In genomic region chr11:50457111-50457911, GRCm38 (mm10) we compare ENCODE assay signal across 8 mouse cellular contexts. TPM values are rescaled to one million over a fixed set of nuclear protein-coding genes. Genes with fewer than 3 reads are reported as not detected.
DNase-seq lines count a peak whose midpoint lies in the region; ATAC-seq lines count a peak whose summit lies in the region.

No protein-coding gene starts in this region.

- H3K9ac ChIP-seq in embryonic facial prominence, embryonic 14.5 days (ENCODE audit: low read depth, low read length) = peak overlapping the region; percentile 14; the same call in 1 of the 2 replicates
- H3K9ac ChIP-seq in limb, embryonic 11.5 days (ENCODE audit: low read length) = no peak overlapping the region
- H3K9ac ChIP-seq in neural tube, embryonic 13.5 days = 0 out of 2 replicates have a peak overlapping the region, but pooled peaks have one; percentile 8

- peaks cover 20% of the 10 kb centered on the region for H3K4me1 ChIP-seq in embryonic facial prominence, embryonic 14.5 days (ENCODE audit: control insufficient read depth, insufficient read depth, low read length)
- H3K4me1 ChIP-seq in hindbrain, embryonic 10.5 days (replicated peaks) = peaks cover 56% of the 10 kb centered on the region
- H3K4me1 ChIP-seq in limb, embryonic 11.5 days (ENCODE audit: control insufficient read depth, insufficient read depth, low read length) = peaks cover 4% of the 10 kb centered on the region; the same call in 1 of the 2 replicates
- peaks cover 15% of the 10 kb centered on the region for H3K4me1 ChIP-seq in neural tube, embryonic 13.5 days (replicated peaks)

- peak overlapping the region; percentile 11; the same call in 1 of the 2 replicates for H3K4me3 ChIP-seq in embryonic facial prominence, embryonic 14.5 days (ENCODE audit: low read depth, low read length)
- H3K4me3 ChIP-seq in hindbrain, embryonic 10.5 days = peak overlapping the region; percentile 41
- H3K4me3 ChIP-seq in limb, embryonic 11.5 days (ENCODE audit: low read depth, low read length) = no peak overlapping the region
- H3K4me3 ChIP-seq in neural tube, embryonic 13.5 days = no peak overlapping the region

- peak overlapping the region; percentile 77 for H3K27ac ChIP-seq in embryonic facial prominence, embryonic 14.5 days (replicated peaks; ENCODE audit: low read depth, low read length)
- peak overlapping the region; percentile 73 for H3K27ac ChIP-seq in hindbrain, embryonic 10.5 days
- H3K27ac ChIP-seq in limb, embryonic 11.5 days (replicated peaks; ENCODE audit: low read depth, low read length) = no peak overlapping the region
- 0 out of 2 replicates have a peak overlapping the region, but pooled peaks have one; percentile 2 for H3K27ac ChIP-seq in neural tube, embryonic 13.5 days (replicated peaks)

- WGBS in embryonic facial prominence, embryonic 14.5 days = 5% methylated on average over 26 of the region's 26 CpGs
- 4% methylated on average over 26 of the region's 26 CpGs for WGBS in hindbrain, embryonic 10.5 days
- WGBS in limb, embryonic 11.5 days = 4% methylated on average over 26 of the region's 26 CpGs
- 4% methylated on average over 26 of the region's 26 CpGs for WGBS in neural tube, embryonic 13.5 days

- DNase-seq in right cerebral cortex, adult 18-20 months = peak; percentile 49
- DNase-seq in right cerebral cortex, postnatal 14 days = no peak
- DNase-seq in embryonic facial prominence, embryonic 14.5 days (ENCODE audit: low spot score) = peak; percentile 85
- DNase-seq in hindbrain, embryonic 10.5 days (ENCODE audit: low spot score) = peak; percentile 60
- peak; percentile 55 for DNase-seq in limb, embryonic 11.5 days (ENCODE audit: low spot score)
- DNase-seq in urinary bladder, adult 2 months (ENCODE audit: low spot score) = no peak
- DNase-seq in yolk sac, embryonic 10.5 days (ENCODE audit: low spot score) = no peak

- H3K27me3 ChIP-seq in embryonic facial prominence, embryonic 14.5 days (replicated peaks; ENCODE audit: control insufficient read depth, insufficient read depth, low read length) = no peaks in the 10 kb centered on the region
- H3K27me3 ChIP-seq in hindbrain, embryonic 10.5 days (ENCODE audit: insufficient read depth, poor library complexity, severe bottlenecking) = peaks cover 35% of the 10 kb centered on the region
- no peaks in the 10 kb centered on the region for H3K27me3 ChIP-seq in limb, embryonic 11.5 days (ENCODE audit: control insufficient read depth, insufficient read depth, low read length)
- H3K27me3 ChIP-seq in neural tube, embryonic 13.5 days = no peaks in the 10 kb centered on the region

- no peaks in the 10 kb centered on the region for H3K36me3 ChIP-seq in embryonic facial prominence, embryonic 14.5 days (ENCODE audit: control insufficient read depth, insufficient read depth, low read length)
- no peaks in the 10 kb centered on the region for H3K36me3 ChIP-seq in hindbrain, embryonic 10.5 days
- no peaks in the 10 kb centered on the region for H3K36me3 ChIP-seq in limb, embryonic 11.5 days (ENCODE audit: control insufficient read depth, insufficient read depth, low read length)
- no peaks in the 10 kb centered on the region for H3K36me3 ChIP-seq in neural tube, embryonic 13.5 days

- no peaks in the 10 kb centered on the region for H3K9me3 ChIP-seq in embryonic facial prominence, embryonic 14.5 days (ENCODE audit: control insufficient read depth, low read length)
- no peaks in the 10 kb centered on the region for H3K9me3 ChIP-seq in hindbrain, embryonic 10.5 days
- H3K9me3 ChIP-seq in limb, embryonic 11.5 days (ENCODE audit: control insufficient read depth, low read length) = no peaks in the 10 kb centered on the region
- H3K9me3 ChIP-seq in neural tube, embryonic 13.5 days = no peaks in the 10 kb centered on the region

- H3K4me2 ChIP-seq in embryonic facial prominence, embryonic 14.5 days (ENCODE audit: low read depth, low read length) = peak overlapping the region; percentile 43
- peak overlapping the region; percentile 21 for H3K4me2 ChIP-seq in limb, embryonic 11.5 days (ENCODE audit: low read depth, severe bottlenecking)
- peak overlapping the region; percentile 45 for H3K4me2 ChIP-seq in neural tube, embryonic 13.5 days

- ATAC-seq in embryonic facial prominence, embryonic 14.5 days (ENCODE audit: low read depth) = peak; percentile 92
- 0 out of 2 replicates have a peak, but pooled peaks have one; percentile 39 for ATAC-seq in limb, embryonic 11.5 days (ENCODE audit: insufficient number of reproducible peaks, low FRiP score, low TSS enrichment, low read depth)
- ATAC-seq in neural tube, embryonic 13.5 days (ENCODE audit: low read depth) = peak; percentile 85

RNA-seq across cellular contexts. Expression of gene Rufy1, which starts 26.4 kb away (rescaled TPM):
- polyA plus RNA-seq in embryonic facial prominence, embryonic 14.5 days (2014; fragmentation: Nextera tagmentation; extraction: Ambion mirVana) = 22.2 and 23.1 TPM in 2 replicates
- 20.9 and 22.5 TPM in 2 replicates for polyA plus RNA-seq in hindbrain, embryonic 10.5 days (2016; fragmentation: Nextera tagmentation; extraction: Ambion mirVana)
- 28.1 and 28.6 TPM in 2 replicates for polyA plus RNA-seq in limb, embryonic 11.5 days (2014; fragmentation: Nextera tagmentation; extraction: Ambion mirVana)
- 26.5 and 28.4 TPM in 2 replicates for polyA plus RNA-seq in neural tube, embryonic 13.5 days (2015; fragmentation: Nextera tagmentation; extraction: Ambion mirVana)
- polyA plus RNA-seq in urinary bladder, adult 2 months (2012; rRNA removed) = 27.2 and 29.3 TPM in 2 replicates

Comparison
In these comparisons a context has a peak if more than half of its experiments do, and no peak if none do; other contexts are left out.
1. DNase-seq: peak in right cerebral cortex, adult 18-20 months (single experiment), embryonic facial prominence, embryonic 14.5 days (single experiment), hindbrain, embryonic 10.5 days (single experiment) and limb, embryonic 11.5 days (single experiment); none in right cerebral cortex, postnatal 14 days (single experiment), urinary bladder, adult 2 months (single experiment) and yolk sac, embryonic 10.5 days (single experiment).
2. ATAC-seq: peak in every context shown above with its lines; median percentile 92 in embryonic facial prominence, embryonic 14.5 days; 85 in neural tube, embryonic 13.5 days; 39 in limb, embryonic 11.5 days.
3. H3K4me3 ChIP-seq: peak in embryonic facial prominence, embryonic 14.5 days (single experiment) and hindbrain, embryonic 10.5 days (single experiment); none in limb, embryonic 11.5 days (single experiment) and neural tube, embryonic 13.5 days (single experiment).
4. Peak in every context shown above with its lines, with median percentiles within 50 percentile points of each other: H3K4me2 ChIP-seq.